Comparison of ENCODE assay signal across 22 mouse cellular contexts in genomic region chr1:36100371-36100770, GRCm38 (mm10). TPM values are rescaled to one million over a fixed set of nuclear protein-coding genes. Genes with fewer than 3 reads are reported as not detected.
A peak's percentile ranks its signal among the peaks of the same experiment; 100 is the strongest.
DNase-seq lines count a peak whose midpoint lies in the region; ATAC-seq and TF ChIP-seq lines count a peak whose summit lies in the region.
"Had no signal": no experiment of that assay in that cellular context is flagged by ENCODE, and none has a peak within 500 bp of the region (broad histone marks: within the 10 kb centered on the region; RNA-seq: fewer than 3 reads in every experiment).

No protein-coding gene starts in this region.

- no peak overlapping the region for H3K4me3 ChIP-seq in liver, adult 2 months (ENCODE audit: insufficient read depth, low read depth, low read length)
- H3K4me3 ChIP-seq in liver, embryonic 11.5 days (ENCODE audit: low read depth, low read length) = no peak overlapping the region
- no peak overlapping the region for H3K4me3 ChIP-seq in liver, embryonic 13.5 days (replicated peaks)
- no peak overlapping the region for H3K4me3 ChIP-seq in liver, postnatal 0 days (ENCODE audit: low read depth, low read length)
- H3K4me3 ChIP-seq in liver, embryonic 15.5 days (replicated peaks) = no peak overlapping the region
- H3K4me3 ChIP-seq: embryonic facial prominence, embryonic 10.5 days; embryonic facial prominence, embryonic 12.5 days; forebrain, embryonic 13.5 days; forebrain, embryonic 15.5 days had no signal

- no peaks in the 10 kb centered on the region for H3K27me3 ChIP-seq in liver, adult 2 months (ENCODE audit: control insufficient read depth, insufficient read depth, low read length)
- no peaks in the 10 kb centered on the region for H3K27me3 ChIP-seq in liver, embryonic 11.5 days (replicated peaks; ENCODE audit: control insufficient read depth, insufficient read depth, low read length)
- no peaks in the 10 kb centered on the region for H3K27me3 ChIP-seq in liver, embryonic 13.5 days
- no peaks in the 10 kb centered on the region for H3K27me3 ChIP-seq in liver, postnatal 0 days (ENCODE audit: insufficient read depth, low read length)
- no peaks in the 10 kb centered on the region for H3K27me3 ChIP-seq in liver, embryonic 15.5 days
- H3K27me3 ChIP-seq: CH12.LX; embryonic facial prominence, embryonic 12.5 days; forebrain, embryonic 13.5 days; forebrain, embryonic 15.5 days had no signal

- H3K4me1 ChIP-seq in liver, adult 2 months (ENCODE audit: control insufficient read depth, insufficient read depth, low read length) = peaks cover 31% of the 10 kb centered on the region
- H3K4me1 ChIP-seq in liver, embryonic 11.5 days (replicated peaks; ENCODE audit: control insufficient read depth, insufficient read depth, low read length) = peaks cover 18% of the 10 kb centered on the region
- H3K4me1 ChIP-seq in liver, embryonic 13.5 days (replicated peaks) = peaks cover 63% of the 10 kb centered on the region
- peaks cover 24% of the 10 kb centered on the region for H3K4me1 ChIP-seq in liver, postnatal 0 days (ENCODE audit: insufficient read depth)
- peaks cover 63% of the 10 kb centered on the region for H3K4me1 ChIP-seq in liver, embryonic 15.5 days (replicated peaks)
- H3K4me1 ChIP-seq: embryonic facial prominence, embryonic 10.5 days; embryonic facial prominence, embryonic 12.5 days had no signal

- TF ChIP-seq CTCF in liver, adult 2 months (IDR thresholded peaks at IDR 0.05; ENCODE audit: low read depth, low read length) = no peak
- TF ChIP-seq CTCF in liver, postnatal 0 days (IDR thresholded peaks at IDR 0.05; ENCODE audit: low read depth) = no peak

- no peak for TF ChIP-seq EP300 in liver, postnatal 0 days (IDR thresholded peaks at IDR 0.05; ENCODE audit: low read depth)

- TF ChIP-seq POLR2A in liver, adult 2 months (IDR thresholded peaks at IDR 0.05; ENCODE audit: extremely low read depth, insufficient read depth, low read length) = no peak

- 74% methylated on average over 3 of the region's 3 CpGs for WGBS in liver, adult 2 months
- WGBS in liver, embryonic 11.5 days = 72% methylated on average over 3 of the region's 3 CpGs
- WGBS in liver, embryonic 13.5 days (ENCODE audit: insufficient replicate concordance) = 39% methylated on average over 3 of the region's 3 CpGs
- WGBS in liver, postnatal 0 days (ENCODE audit: insufficient replicate concordance) = 73% methylated on average over 3 of the region's 3 CpGs
- 37% methylated on average over 3 of the region's 3 CpGs for WGBS in liver, embryonic 15.5 days (ENCODE audit: insufficient replicate concordance)

- peak; percentile 19 for DNase-seq in liver, adult 2 months (ENCODE audit: extremely low read depth, low read depth, low spot score)
- DNase-seq in liver, embryonic 11.5 days (ENCODE audit: low spot score) = no peak
- DNase-seq in liver, embryonic 13.5 days = no peak
- DNase-seq in liver, postnatal 0 days = no peak
- no peak for DNase-seq in right cerebral cortex, adult 18-20 months
- no peak for DNase-seq in cerebellum, adult 9-11 months
- DNase-seq: adrenal gland, adult 2 months; adrenal gland, postnatal 10 days; adrenal gland, postnatal 25 days; B cell, adult 2 months; cerebellum, adult 11 months; cerebellum, adult 18-20 months; cerebellum, adult 8-10 months; cerebellum, postnatal 10 days; cerebellum, postnatal 25 days had no signal

- H3K36me3 ChIP-seq in liver, adult 2 months (ENCODE audit: control insufficient read depth, insufficient read depth, low read length) = peaks cover 22% of the 10 kb centered on the region
- peaks cover 28% of the 10 kb centered on the region for H3K36me3 ChIP-seq in liver, embryonic 11.5 days (ENCODE audit: control insufficient read depth, insufficient read depth, low read length)
- peaks cover 91% of the 10 kb centered on the region for H3K36me3 ChIP-seq in liver, embryonic 13.5 days
- peaks cover 71% of the 10 kb centered on the region for H3K36me3 ChIP-seq in liver, postnatal 0 days (replicated peaks; ENCODE audit: insufficient read depth, low read length)
- H3K36me3 ChIP-seq in liver, embryonic 15.5 days (replicated peaks) = peaks cover 93% of the 10 kb centered on the region

- no peaks in the 10 kb centered on the region for H3K9me3 ChIP-seq in liver, embryonic 11.5 days (ENCODE audit: control insufficient read depth, low read length)
- no peaks in the 10 kb centered on the region for H3K9me3 ChIP-seq in liver, embryonic 13.5 days (replicated peaks)
- H3K9me3 ChIP-seq in liver, postnatal 0 days (ENCODE audit: low read length) = no peaks in the 10 kb centered on the region
- H3K9me3 ChIP-seq in liver, embryonic 15.5 days (replicated peaks) = no peaks in the 10 kb centered on the region
- H3K9me3 ChIP-seq: embryonic facial prominence, embryonic 10.5 days; embryonic facial prominence, embryonic 12.5 days; forebrain, embryonic 13.5 days; forebrain, embryonic 15.5 days had no signal

- no peak for ATAC-seq in liver, embryonic 11.5 days (replicated peaks; ENCODE audit: low FRiP score)
- no peak for ATAC-seq in liver, embryonic 13.5 days (ENCODE audit: low read depth)
- ATAC-seq in liver, postnatal 0 days = no peak
- ATAC-seq in liver, embryonic 15.5 days (ENCODE audit: insufficient read depth) = no peak
- ATAC-seq: CD4-positive, CD25-positive, alpha-beta regulatory T cell, adult 4 months; forebrain, embryonic 13.5 days; forebrain, embryonic 15.5 days had no signal

- H3K4me2 ChIP-seq in liver, embryonic 11.5 days = no peak overlapping the region
- H3K4me2 ChIP-seq in liver, embryonic 13.5 days = no peak overlapping the region
- H3K4me2 ChIP-seq in liver, postnatal 0 days (ENCODE audit: low read depth, low read length) = no peak overlapping the region
- no peak overlapping the region for H3K4me2 ChIP-seq in liver, embryonic 15.5 days
- H3K4me2 ChIP-seq: embryonic facial prominence, embryonic 12.5 days; forebrain, embryonic 13.5 days; forebrain, embryonic 15.5 days had no signal

- H3K79me2 ChIP-seq in liver, adult 2 months (ENCODE audit: control insufficient read depth, insufficient read depth, low read length) = peaks cover 22% of the 10 kb centered on the region

- H3K9ac ChIP-seq in liver, adult 2 months (ENCODE audit: low read depth, low read length) = no peak overlapping the region
- H3K9ac ChIP-seq in liver, embryonic 11.5 days (ENCODE audit: low read depth, low read length) = no peak overlapping the region
- peak overlapping the region; percentile 15; the same call in 1 of the 2 replicates for H3K9ac ChIP-seq in liver, embryonic 13.5 days
- H3K9ac ChIP-seq in liver, postnatal 0 days (replicated peaks) = no peak overlapping the region
- no peak overlapping the region for H3K9ac ChIP-seq in liver, embryonic 15.5 days
- H3K9ac ChIP-seq: embryonic facial prominence, embryonic 12.5 days; forebrain, embryonic 13.5 days; forebrain, embryonic 15.5 days had no signal

- H3K27ac ChIP-seq in liver, adult 2 months (replicated peaks; ENCODE audit: insufficient read depth, low read depth, low read length) = no peak overlapping the region
- no peak overlapping the region for H3K27ac ChIP-seq in liver, embryonic 11.5 days (ENCODE audit: low read depth, low read length)
- H3K27ac ChIP-seq in liver, embryonic 13.5 days = peak overlapping the region; percentile 99
- H3K27ac ChIP-seq in liver, postnatal 0 days (ENCODE audit: low read depth) = no peak overlapping the region
- H3K27ac ChIP-seq in liver, embryonic 15.5 days (replicated peaks) = peak overlapping the region; percentile 97
- H3K27ac ChIP-seq: embryonic facial prominence, embryonic 10.5 days; embryonic facial prominence, embryonic 12.5 days; forebrain, embryonic 13.5 days; forebrain, embryonic 15.5 days had no signal

RNA-seq across cellular contexts. Expression of gene Hs6st1, which starts 32.2 kb away (rescaled TPM):
- 40.2 and 43.7 TPM in 2 replicates for total RNA-seq in liver, adult 2 months (2014; rRNA removed)
- 110 and 121 TPM in 2 replicates for polyA plus RNA-seq in liver, adult 2 months (2012; rRNA removed)
- polyA plus RNA-seq in liver, embryonic 11.5 days (2014; fragmentation: Nextera tagmentation; extraction: Ambion mirVana) = 11.1 and 15.0 TPM in 2 replicates
- polyA plus RNA-seq in liver, embryonic 13.5 days (2015; fragmentation: Nextera tagmentation; extraction: Ambion mirVana) = 4.6 and 6.1 TPM in 2 replicates
- polyA plus RNA-seq in liver, postnatal 0 days (2015; fragmentation: Nextera tagmentation; extraction: Ambion mirVana) = 12.8 and 13.3 TPM in 2 replicates
- 13.2 and 17.4 TPM in 2 replicates for polyA plus RNA-seq in liver, embryonic 15.5 days (2015; fragmentation: Nextera tagmentation; extraction: Ambion mirVana)

Comparison
In these comparisons a context has a peak if more than half of its experiments do, and no peak if none do; other contexts are left out.
1. H3K27ac ChIP-seq: peak in liver, embryonic 13.5 days (single experiment) and liver, embryonic 15.5 days (single experiment); none in liver, adult 2 months (single experiment), liver, embryonic 11.5 days (single experiment) and liver, postnatal 0 days (single experiment).